Mouse (Mus musculus) spleen, adult 2 months (tissue): Measurements from ENCODE around the gene Atp5s.

ENCODE experiments used
- CTCF ChIP-seq: fragments of 200-500 bp; IDR thresholded peaks from 2 replicates; pipeline ENCODE4 v1.5.1; 2011; ENCODE audit warnings: mild to moderate bottlenecking, inconsistent platforms; ENCODE audit not compliant: insufficient read depth, insufficient read length, insufficient replicate concordance; ENCODE audit errors: extremely low read depth
- POLR2A ChIP-seq: fragments of 200-500 bp; IDR thresholded peaks from 2 replicates; pipeline ENCODE4 v1.6.1; 2011; ENCODE audit warnings: low read depth, low read length, inconsistent platforms

- TF ChIP-seq POLR2A (no peak), CTCF (no peak)
Measured at GRCm38 (mm10) chr12:69724018-69724710, 586 bp upstream of the Atp5s start.
